ENCODE assay signal across 9 mouse cellular contexts in the genomic region with DNA sequence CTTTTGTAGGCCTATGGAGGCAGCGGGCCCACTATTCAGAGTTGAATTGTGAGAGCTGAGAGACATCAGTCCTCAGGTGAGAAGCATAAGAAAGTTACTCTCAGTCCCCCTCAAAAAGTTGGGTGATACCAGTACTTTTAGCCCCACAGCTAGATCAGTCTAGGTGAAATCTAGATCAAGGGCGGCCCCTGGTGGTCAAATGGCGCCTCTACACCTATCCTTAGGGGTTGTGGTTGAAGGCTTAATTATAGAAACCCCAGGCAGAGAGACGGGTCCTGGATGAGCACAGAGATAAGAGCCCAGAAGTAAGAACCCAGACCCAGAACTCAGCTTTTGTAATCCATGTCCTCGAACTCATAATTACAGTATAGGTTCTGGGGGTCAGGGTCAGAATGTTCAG. TPM values are rescaled to one million over a fixed set of nuclear protein-coding genes. Genes with fewer than 3 reads are reported as not detected.
A peak's percentile ranks its signal among the peaks of the same experiment; 100 is the strongest.
DNase-seq lines count a peak whose midpoint lies in the region; ATAC-seq and TF ChIP-seq lines count a peak whose summit lies in the region.
"Had no signal": no experiment of that assay in that cellular context is flagged by ENCODE, and none has a peak within 500 bp of the region (broad histone marks: within the 10 kb centered on the region; RNA-seq: fewer than 3 reads in every experiment).

No protein-coding gene starts in this region.

- H3K36me3 ChIP-seq in kidney, embryonic 16.5 days (ENCODE audit: insufficient read depth, low read length): no peaks in the 10 kb centered on the region
- H3K36me3 ChIP-seq: liver, embryonic 15.5 days had no signal

- H3K27me3 ChIP-seq in kidney, embryonic 16.5 days (ENCODE audit: insufficient read depth, low read length): peaks cover 42% of the 10 kb centered on the region

- peaks cover 9% of the 10 kb centered on the region; the same call in 1 of the 2 replicates for H3K4me1 ChIP-seq in kidney, embryonic 16.5 days (ENCODE audit: insufficient read depth, low read length)
- H3K4me1 ChIP-seq in bone marrow macrophage, adult 2 months (ENCODE audit: control insufficient read depth, insufficient read depth, low read length): peaks cover 5% of the 10 kb centered on the region

- intact Hi-C loops in heart, postnatal 36 days (cut with DNase I): loop anchor here (1.0 to 5.0 kb wide), 3 partner anchors 104 to 451 kb away; no protein-coding TSS in a partner anchor
- intact Hi-C loops in left cerebral cortex, postnatal 36 days (cut with DNase I): loop anchor here (5.0 kb wide), 2 partner anchors 41 to 171 kb away; no protein-coding TSS in a partner anchor

- DNase-seq in kidney, adult 18-20 months: peak; percentile 85
- DNase-seq in heart, postnatal 36 days: peak; percentile 82 to 91
- DNase-seq in left cerebral cortex, postnatal 36 days (ENCODE audit: low spot score in 2 of 2): peak; percentile 77 to 84
- DNase-seq in monocyte, adult 2 months (ENCODE audit: low read depth in 1 of 2, low spot score in 2 of 2): peak; percentile 48 to 72
- peak; percentile 86 to 95 for DNase-seq in spleen, postnatal 4 days (ENCODE audit: low spot score in 2 of 2)

- no peaks in the 10 kb centered on the region for H3K9me3 ChIP-seq in kidney, embryonic 16.5 days (ENCODE audit: low read length)
- H3K9me3 ChIP-seq: liver, embryonic 15.5 days had no signal

- TF ChIP-seq CTCF in bone marrow macrophage, adult 2 months (IDR thresholded peaks at IDR 0.05; ENCODE audit: low read depth, low read length): peak; percentile 71

- WGBS in kidney, embryonic 16.5 days: 2% methylated on average over 5 of the region's 5 CpGs

- H3K4me2 ChIP-seq in kidney, embryonic 16.5 days (replicated peaks; ENCODE audit: low read depth, low read length): no peak overlapping the region
- H3K4me2 ChIP-seq: liver, embryonic 15.5 days had no signal

- H3K4me3 ChIP-seq in kidney, embryonic 16.5 days (ENCODE audit: low read length): no peak overlapping the region
- no peak overlapping the region for H3K4me3 ChIP-seq in bone marrow macrophage, adult 2 months (ENCODE audit: insufficient read depth, low read length)
- H3K4me3 ChIP-seq: liver, embryonic 15.5 days had no signal

- no peak overlapping the region for H3K9ac ChIP-seq in kidney, embryonic 16.5 days (replicated peaks; ENCODE audit: low read length)
- H3K9ac ChIP-seq: liver, embryonic 15.5 days had no signal

- H3K27ac ChIP-seq in kidney, embryonic 16.5 days (ENCODE audit: low read length): no peak overlapping the region
- no peak overlapping the region for H3K27ac ChIP-seq in bone marrow macrophage, adult 2 months (ENCODE audit: insufficient read depth, low read depth, low read length)
- H3K27ac ChIP-seq: liver, embryonic 15.5 days had no signal

- ATAC-seq in kidney, embryonic 16.5 days (ENCODE audit: low FRiP score, low TSS enrichment): no peak
- ATAC-seq in erythroblast, adult 5-6 weeks (replicated peaks; ENCODE audit: low FRiP score, poor library complexity, severe bottlenecking): peak; percentile 67

- no peak for TF ChIP-seq POLR2A in bone marrow macrophage, adult 2 months (IDR thresholded peaks at IDR 0.05; ENCODE audit: borderline replicate concordance, low read depth, low read length)

RNA-seq across cellular contexts. Expression of gene Dand5, which starts 9.6 kb away (rescaled TPM):
- 6.6 and 9.0 TPM in 2 replicates for polyA plus RNA-seq in kidney, embryonic 16.5 days (2015; fragmentation: Nextera tagmentation; extraction: Ambion mirVana)
- polyA plus RNA-seq in bone marrow macrophage, adult 2 months (2012; ENCODE audit: insufficient read depth, insufficient read length, missing spikeins): 3.3 and 5.4 TPM in 2 replicates
- 2.3 TPM in 1 of 2 replicates, not detected in the other for total RNA-seq in erythroblast, adult 5-6 weeks (2015; ENCODE audit: low replicate concordance)
- 2.3 and 3.9 TPM in 2 replicates for total RNA-seq in erythroblast, adult 5-6 weeks (2017; ENCODE audit: low replicate concordance)
- total RNA-seq in heart, postnatal 36 days (2021): 1 to 10 TPM; 9.3 to 9.9 TPM
- 10 to 100 TPM; 10.3 to 10.9 TPM for total RNA-seq in left cerebral cortex, postnatal 36 days (2021)

RNA-seq across cellular contexts. Expression of gene Nfix, which starts 12.9 kb away (rescaled TPM):
- polyA plus RNA-seq in kidney, embryonic 16.5 days (2015; fragmentation: Nextera tagmentation; extraction: Ambion mirVana): 14.8 and 15.9 TPM in 2 replicates
- polyA plus RNA-seq in bone marrow macrophage, adult 2 months (2012; ENCODE audit: insufficient read depth, insufficient read length, missing spikeins): 8.3 and 12.5 TPM in 2 replicates
- total RNA-seq in erythroblast, adult 5-6 weeks (2015; ENCODE audit: low replicate concordance): 19.0 and 24.5 TPM in 2 replicates
- total RNA-seq in erythroblast, adult 5-6 weeks (2017; ENCODE audit: low replicate concordance): 7.9 and 14.1 TPM in 2 replicates
- total RNA-seq in heart, postnatal 36 days (2021): 100 to 1,000 TPM; 279 to 296 TPM
- total RNA-seq in left cerebral cortex, postnatal 36 days (2021): 100 to 1,000 TPM; 303 to 353 TPM

RNA-seq across cellular contexts. Expression of gene Gadd45gip1, which starts 18.3 kb away (rescaled TPM):
- polyA plus RNA-seq in kidney, embryonic 16.5 days (2015; fragmentation: Nextera tagmentation; extraction: Ambion mirVana): 49.7 and 51.6 TPM in 2 replicates
- 12.7 and 13.9 TPM in 2 replicates for polyA plus RNA-seq in bone marrow macrophage, adult 2 months (2012; ENCODE audit: insufficient read depth, insufficient read length, missing spikeins)
- 4.4 and 5.9 TPM in 2 replicates for total RNA-seq in erythroblast, adult 5-6 weeks (2015; ENCODE audit: low replicate concordance)
- total RNA-seq in erythroblast, adult 5-6 weeks (2017; ENCODE audit: low replicate concordance): 7.4 and 7.7 TPM in 2 replicates
- total RNA-seq in heart, postnatal 36 days (2021): 10 to 100 TPM; 28.5 to 29.5 TPM
- 10 to 100 TPM; 26.3 to 26.9 TPM for total RNA-seq in left cerebral cortex, postnatal 36 days (2021)

RNA-seq across cellular contexts. Expression of gene Rad23a, which starts 27.4 kb away (rescaled TPM):
- polyA plus RNA-seq in kidney, embryonic 16.5 days (2015; fragmentation: Nextera tagmentation; extraction: Ambion mirVana): 109 and 114 TPM in 2 replicates
- 49.1 and 54.0 TPM in 2 replicates for polyA plus RNA-seq in bone marrow macrophage, adult 2 months (2012; ENCODE audit: insufficient read depth, insufficient read length, missing spikeins)
- 379 and 406 TPM in 2 replicates for total RNA-seq in erythroblast, adult 5-6 weeks (2015; ENCODE audit: low replicate concordance)
- 572 and 669 TPM in 2 replicates for total RNA-seq in erythroblast, adult 5-6 weeks (2017; ENCODE audit: low replicate concordance)
- total RNA-seq in heart, postnatal 36 days (2021): 10 to 100 TPM; 84.0 to 87.4 TPM
- 10 to 100 TPM; 77.9 to 78.8 TPM for total RNA-seq in left cerebral cortex, postnatal 36 days (2021)

RNA-seq across cellular contexts. Expression of gene Calr, which starts 33.7 kb away (rescaled TPM):
- polyA plus RNA-seq in kidney, embryonic 16.5 days (2015; fragmentation: Nextera tagmentation; extraction: Ambion mirVana): 1,143 and 1,180 TPM in 2 replicates
- 674 and 696 TPM in 2 replicates for polyA plus RNA-seq in bone marrow macrophage, adult 2 months (2012; ENCODE audit: insufficient read depth, insufficient read length, missing spikeins)
- 255 and 289 TPM in 2 replicates for total RNA-seq in erythroblast, adult 5-6 weeks (2015; ENCODE audit: low replicate concordance)
- 800 and 908 TPM in 2 replicates for total RNA-seq in erythroblast, adult 5-6 weeks (2017; ENCODE audit: low replicate concordance)
- total RNA-seq in heart, postnatal 36 days (2021): 100 to 1,000 TPM; 337 to 380 TPM
- 100 to 1,000 TPM; 435 to 511 TPM for total RNA-seq in left cerebral cortex, postnatal 36 days (2021)

Comparison
In these comparisons a context has a peak if more than half of its experiments do, and no peak if none do; other contexts are left out.
1. RNA of gene Nfix, which starts 12.9 kb away (total RNA-seq): 303 to 353 TPM in left cerebral cortex, postnatal 36 days and 279 to 296 TPM in heart, postnatal 36 days; 7.9 to 24.5 TPM in erythroblast, adult 5-6 weeks; every median in the first group is over 10 times any median in the second.
2. Peak in every context shown above with its lines, with median percentiles within 50 percentile points of each other: DNase-seq.